Comparison of ENCODE assay signal across 9 mouse cellular contexts in the genomic region with DNA sequence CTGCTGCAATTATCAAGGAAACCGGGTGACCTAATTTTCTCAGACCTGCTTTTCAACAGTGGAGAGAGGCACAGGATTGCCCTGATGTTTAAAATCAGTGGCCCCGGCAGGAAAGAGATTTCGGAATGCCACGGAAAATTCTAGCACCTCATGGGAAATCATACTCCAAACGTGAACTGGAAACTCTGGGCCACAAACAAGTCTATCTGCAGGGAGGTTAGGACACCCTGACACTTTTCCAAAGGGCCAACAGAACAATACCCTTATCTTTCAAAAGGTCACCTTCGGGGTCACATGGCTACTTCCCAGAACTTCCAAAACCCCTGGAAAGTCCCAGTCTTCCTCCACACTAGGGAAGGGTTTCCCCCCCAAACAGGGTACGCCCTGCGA. TPM values are rescaled to one million over a fixed set of nuclear protein-coding genes. Genes with fewer than 3 reads are reported as not detected.
DNase-seq lines count a peak whose midpoint lies in the region; ATAC-seq and TF ChIP-seq lines count a peak whose summit lies in the region.
"Had no signal": no experiment of that assay in that cellular context is flagged by ENCODE, and none has a peak within 500 bp of the region (broad histone marks: within the 10 kb centered on the region; RNA-seq: fewer than 3 reads in every experiment).

No protein-coding gene starts in this region.

- no peaks in the 10 kb centered on the region for H3K9me3 ChIP-seq in embryonic facial prominence, embryonic 12.5 days
- no peaks in the 10 kb centered on the region for H3K9me3 ChIP-seq in heart, embryonic 13.5 days
- no peaks in the 10 kb centered on the region for H3K9me3 ChIP-seq in liver, embryonic 15.5 days (replicated peaks)
- H3K9me3 ChIP-seq: megakaryocyte, embryonic 14.5 days had no signal

- H3K4me2 ChIP-seq in embryonic facial prominence, embryonic 12.5 days (replicated peaks) = peak overlapping the region; percentile 37
- peak overlapping the region; percentile 55 for H3K4me2 ChIP-seq in heart, embryonic 13.5 days
- H3K4me2 ChIP-seq in liver, embryonic 15.5 days = peak overlapping the region; percentile 49

- peaks cover 14% of the 10 kb centered on the region for H3K4me1 ChIP-seq in embryonic facial prominence, embryonic 12.5 days
- H3K4me1 ChIP-seq in heart, embryonic 13.5 days = peaks cover 59% of the 10 kb centered on the region
- peaks cover 86% of the 10 kb centered on the region for H3K4me1 ChIP-seq in liver, embryonic 15.5 days (replicated peaks)

- no peaks in the 10 kb centered on the region for H3K36me3 ChIP-seq in embryonic facial prominence, embryonic 12.5 days
- H3K36me3 ChIP-seq in heart, embryonic 13.5 days = no peaks in the 10 kb centered on the region
- H3K36me3 ChIP-seq in liver, embryonic 15.5 days (replicated peaks) = 0 out of 2 replicates have a peak, but pooled peaks cover under 1% of the 10 kb centered on the region

- no peak for DNase-seq in left cerebral cortex, adult 2 months (ENCODE audit: extremely low spot score in 1 of 2, low spot score in 2 of 2)
- no peak for DNase-seq in left cerebral cortex, postnatal 36 days (ENCODE audit: low spot score in 2 of 2)
- no peak for DNase-seq in left cerebral cortex, adult 9 months (ENCODE audit: low spot score in 2 of 2)
- no peak for DNase-seq in cerebellum, postnatal 14 days

- peaks cover 7% of the 10 kb centered on the region; the same call in 1 of the 2 replicates for H3K27me3 ChIP-seq in embryonic facial prominence, embryonic 12.5 days
- H3K27me3 ChIP-seq in heart, embryonic 13.5 days (replicated peaks) = 0 out of 2 replicates have a peak, but pooled peaks cover 3% of the 10 kb centered on the region
- no peaks in the 10 kb centered on the region for H3K27me3 ChIP-seq in liver, embryonic 15.5 days
- H3K27me3 ChIP-seq: megakaryocyte, embryonic 14.5 days; Patski had no signal

- no peak overlapping the region; the same call in 1 of the 2 replicates for H3K27ac ChIP-seq in left cerebral cortex, adult 2 months
- no peak overlapping the region; the same call in 1 of the 2 replicates for H3K27ac ChIP-seq in embryonic facial prominence, embryonic 12.5 days
- H3K27ac ChIP-seq in heart, embryonic 13.5 days (replicated peaks) = peak overlapping the region; percentile 80
- peak overlapping the region; percentile 72; the same call in 1 of the 2 replicates for H3K27ac ChIP-seq in liver, embryonic 15.5 days (replicated peaks)

- no peak for ATAC-seq in embryonic facial prominence, embryonic 12.5 days (ENCODE audit: insufficient number of reproducible peaks, insufficient read depth, low FRiP score, low TSS enrichment)
- ATAC-seq in heart, embryonic 13.5 days (ENCODE audit: extremely low read depth, insufficient number of reproducible peaks, low FRiP score, low TSS enrichment) = no peak
- no peak for ATAC-seq in liver, embryonic 15.5 days (ENCODE audit: insufficient read depth)
- ATAC-seq: Patski had no signal

- no peak overlapping the region for H3K9ac ChIP-seq in embryonic facial prominence, embryonic 12.5 days
- H3K9ac ChIP-seq in heart, embryonic 13.5 days = peak overlapping the region; percentile 61
- no peak overlapping the region for H3K9ac ChIP-seq in liver, embryonic 15.5 days

- TF ChIP-seq CTCF in left cerebral cortex, adult 2 months (IDR thresholded peaks at IDR 0.05) = no peak

- 51% methylated on average over 8 of the region's 8 CpGs for WGBS in embryonic facial prominence, embryonic 12.5 days
- WGBS in heart, embryonic 13.5 days = 36% methylated on average over 8 of the region's 8 CpGs
- WGBS in liver, embryonic 15.5 days (ENCODE audit: insufficient replicate concordance) = 45% methylated on average over 8 of the region's 8 CpGs

- intact Hi-C loops in left cerebral cortex, adult 2 months (cut with DNase I) = no loop called here
- intact Hi-C loops in left cerebral cortex, postnatal 36 days (cut with DNase I) = no loop called here

- H3K4me3 ChIP-seq in left cerebral cortex, adult 2 months = 0 out of 2 replicates have a peak overlapping the region, but pooled peaks have one; percentile 2
- H3K4me3 ChIP-seq in embryonic facial prominence, embryonic 12.5 days = no peak overlapping the region
- H3K4me3 ChIP-seq in heart, embryonic 13.5 days = peak overlapping the region; percentile 23; the same call in 1 of the 2 replicates
- H3K4me3 ChIP-seq in liver, embryonic 15.5 days (replicated peaks) = no peak overlapping the region

RNA-seq across cellular contexts. Expression of a gene that starts 12.8 kb away (rescaled TPM):
- 10 to 100 TPM; 16.8 to 17.5 TPM for total RNA-seq in left cerebral cortex, adult 2 months (2021)
- total RNA-seq in left cerebral cortex, postnatal 36 days (2021) = 10 to 100 TPM; 19.3 to 20.0 TPM
- 10.4 and 10.7 TPM in 2 replicates for polyA plus RNA-seq in embryonic facial prominence, embryonic 12.5 days (2016; fragmentation: Nextera tagmentation; extraction: Ambion mirVana)
- 15.8 and 17.3 TPM in 2 replicates for polyA plus RNA-seq in heart, embryonic 13.5 days (2015; fragmentation: Nextera tagmentation; extraction: Ambion mirVana)
- polyA plus RNA-seq in liver, embryonic 15.5 days (2015; fragmentation: Nextera tagmentation; extraction: Ambion mirVana) = 27.0 and 30.6 TPM in 2 replicates

RNA-seq across cellular contexts. Expression of a gene that starts 51.0 kb away (rescaled TPM):
- total RNA-seq in left cerebral cortex, adult 2 months (2021) = 10 to 100 TPM; 44.0 to 50.0 TPM
- total RNA-seq in left cerebral cortex, postnatal 36 days (2021) = 10 to 100 TPM; 40.5 to 58.9 TPM
- polyA plus RNA-seq in embryonic facial prominence, embryonic 12.5 days (2016; fragmentation: Nextera tagmentation; extraction: Ambion mirVana) = 5.4 and 6.4 TPM in 2 replicates
- 26.3 and 28.3 TPM in 2 replicates for polyA plus RNA-seq in heart, embryonic 13.5 days (2015; fragmentation: Nextera tagmentation; extraction: Ambion mirVana)
- 25.3 and 27.0 TPM in 2 replicates for polyA plus RNA-seq in liver, embryonic 15.5 days (2015; fragmentation: Nextera tagmentation; extraction: Ambion mirVana)

Comparison
In these comparisons a context has a peak if more than half of its experiments do, and no peak if none do; other contexts are left out.
1. H3K27ac ChIP-seq: peak in heart, embryonic 13.5 days (single experiment) and liver, embryonic 15.5 days (single experiment); none in left cerebral cortex, adult 2 months (single experiment) and embryonic facial prominence, embryonic 12.5 days (single experiment).
2. H3K4me3 ChIP-seq: peak in left cerebral cortex, adult 2 months (single experiment) and heart, embryonic 13.5 days (single experiment); none in embryonic facial prominence, embryonic 12.5 days (single experiment) and liver, embryonic 15.5 days (single experiment).
3. Peak in every context shown above with its lines, with median percentiles within 50 percentile points of each other: H3K4me2 ChIP-seq.